Mouse (Mus musculus): Measurements from ENCODE around the gene Coq8a.

DNA sequence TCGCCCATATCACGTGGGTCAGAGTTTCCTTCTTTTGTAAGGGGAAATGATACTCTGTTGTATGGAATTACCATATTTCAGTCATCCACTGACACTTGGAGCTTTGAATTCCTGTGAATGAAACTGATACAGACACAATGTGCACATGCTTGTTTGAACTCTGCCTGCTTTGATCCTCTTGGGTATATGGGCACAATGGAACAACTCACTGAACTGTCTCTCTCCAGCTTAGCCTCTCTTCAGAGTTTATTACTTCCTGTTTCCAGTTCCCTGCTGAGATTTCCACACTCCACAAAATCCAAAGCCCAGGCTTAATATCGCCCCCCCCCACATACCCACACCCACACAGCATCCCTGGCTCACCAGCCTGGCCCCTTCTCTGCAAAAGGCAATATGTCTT lies 32.3 kb upstream of the Coq8a start:
- TF ChIP-seq CTCF (IDR thresholded peaks at IDR 0.05; ENCODE audit: control insufficient read depth, insufficient read depth, insufficient replicate concordance, low read depth, low read length), result no peak
- TF ChIP-seq POLR2A (IDR thresholded peaks at IDR 0.05; ENCODE audit: control insufficient read depth, low read depth, low read length), result no peak

Measured in testis, adult 2 months (tissue).